Mouse (Mus musculus) embryonic facial prominence, embryonic 11.5 days (tissue): ENCODE results near the gene Lck. TPM values are rescaled to one million over a fixed set of nuclear protein-coding genes. Genes with fewer than 3 reads are reported as not detected.
"Not testable (repeated sequence)": the region's sequence is repeated elsewhere in the genome, so short reads cannot be mapped to it uniquely, and the experiment has no call there.

ENCODE experiments used
- ATAC-seq: fragments of 200-750 bp; cut with Nextera tagmentation; replicated peaks from 2 replicates; pipeline ENCODE4 v1.8.0; 2017; ENCODE audit warnings: low read depth; ENCODE audit not compliant: insufficient number of reproducible peaks, low FRiP score, low TSS enrichment
- DNase-seq: peaks from one replicate; pipeline ENCODE4 v3.0.0-alpha.2; 2015; ENCODE audit warnings: low spot score
- H3K27ac ChIP-seq: fragments of 300-500 bp; sonication (generic); replicated peaks from 2 replicates; pipeline ENCODE4 v1.5.1; 2014; ENCODE audit warnings: mild to moderate bottlenecking, low read depth, low read length, control low read depth
- H3K27me3 ChIP-seq: fragments of 300-500 bp; sonication (generic); 2 replicates; pipeline ENCODE4 v1.6.1; 2014; ENCODE audit warnings: mild to moderate bottlenecking, low read length, moderate library complexity, mixed read lengths; ENCODE audit not compliant: control insufficient read depth, insufficient read depth
- H3K36me3 ChIP-seq: fragments of 300-500 bp; sonication (generic); replicated peaks from 2 replicates; pipeline ENCODE4 v1.6.1; 2014; ENCODE audit warnings: low read depth, mild to moderate bottlenecking, low read length, moderate library complexity, mixed read lengths; ENCODE audit not compliant: control insufficient read depth, insufficient read depth
- H3K4me1 ChIP-seq: fragments of 300-500 bp; sonication (generic); 2 replicates; pipeline ENCODE4 v1.6.1; 2014; ENCODE audit warnings: low read length, mixed read lengths; ENCODE audit not compliant: control insufficient read depth, insufficient read depth
- H3K4me2 ChIP-seq: fragments of 300-500 bp; sonication (generic); 2 replicates; pipeline ENCODE4 v1.6.1; 2014; ENCODE audit warnings: low read depth, mild to moderate bottlenecking, control low read depth, low read length, moderate library complexity
- H3K4me3 ChIP-seq: fragments of 300-500 bp; sonication (generic); 2 replicates; pipeline ENCODE4 v1.5.1; 2014; ENCODE audit warnings: low read depth, low read length, control low read depth
- H3K9ac ChIP-seq: fragments of 300-500 bp; sonication (generic); replicated peaks from 2 replicates; pipeline ENCODE4 v1.6.1; 2014; ENCODE audit warnings: mild to moderate bottlenecking, control low read depth, low read length
- H3K9me3 ChIP-seq: fragments of 300-500 bp; sonication (generic); replicated peaks from 2 replicates; pipeline ENCODE4 v1.6.1; 2016; ENCODE audit warnings: mild to moderate bottlenecking, low read length, inconsistent platforms, mixed read lengths; ENCODE audit not compliant: control insufficient read depth
- WGBS: fragments of 180-500 bp; shearing (Covaris S2); extraction: QIAGEN DNeasy Blood & Tissue Kit; methylation state at CpG from one replicate; pipeline ENCODE4 v1.1.7; 2014; 5-methylcytosine and 5-hydroxymethylcytosine counted together
- polyA plus RNA-seq: library from polyadenylated mRNA; unstranded; fragments of >200 nt; fragmentation: Nextera tagmentation; extraction: Ambion mirVana; gene quantifications from 2 replicates; pipeline ENCODE4 v1.2.1, GENCODE M21; 2014

Lck gene
- polyA plus RNA-seq, 1 experiment from 2014 or later = 11.3 TPM

DNA sequence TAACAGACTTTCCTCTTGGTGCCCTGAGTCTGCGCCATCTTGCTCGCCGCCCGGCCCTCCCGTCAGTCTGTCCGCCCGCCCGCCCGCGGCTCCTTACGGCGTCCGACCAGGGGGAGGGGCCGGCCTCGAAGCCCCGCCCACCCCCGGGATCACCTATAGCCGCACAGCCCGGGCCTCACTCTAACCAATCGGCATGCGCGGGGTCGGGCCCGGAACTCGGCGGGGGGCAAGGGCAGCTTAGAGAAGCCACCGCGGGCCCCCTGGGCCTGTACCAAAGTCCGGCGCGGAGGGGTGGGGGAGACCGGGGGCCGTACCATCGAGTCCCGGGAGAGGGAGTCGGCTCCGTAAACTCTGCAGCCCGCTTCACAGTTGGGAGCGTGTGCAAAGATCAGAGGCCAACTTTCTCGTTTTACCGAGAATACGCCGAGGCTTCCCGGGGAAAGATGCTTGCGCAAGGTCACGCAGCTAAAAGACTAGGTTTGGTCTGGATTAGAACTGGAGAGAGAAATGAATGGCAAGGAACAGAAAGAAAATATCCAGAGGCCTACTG, 30.8 kb downstream of the Lck start, which contains the start of gene Hdac1:
Gene Hdac1, minus strand, starts transcription at position 122 of the 550 bp plus-strand sequence.
- peak; percentile 98 for ATAC-seq
- Histone ChIP-seq H3K4me2 (peak within 1 kb of the TSS; percentile 60), H3K9ac (peak within 1 kb of the TSS; percentile 83), H3K27me3 (no peaks in the 10 kb centered on the region), H3K9me3 (no peaks in the 10 kb centered on the region), H3K4me1 (no peaks in the 10 kb centered on the region), H3K27ac (peak within 1 kb of the TSS; percentile 70), H3K4me3 (peak within 1 kb of the TSS; percentile 72), H3K36me3 (no peaks in the 10 kb centered on the region)
- DNase-seq = peak; percentile 99
- WGBS = under 1% methylated on average over 33 of the region's 46 CpGs

DNA sequence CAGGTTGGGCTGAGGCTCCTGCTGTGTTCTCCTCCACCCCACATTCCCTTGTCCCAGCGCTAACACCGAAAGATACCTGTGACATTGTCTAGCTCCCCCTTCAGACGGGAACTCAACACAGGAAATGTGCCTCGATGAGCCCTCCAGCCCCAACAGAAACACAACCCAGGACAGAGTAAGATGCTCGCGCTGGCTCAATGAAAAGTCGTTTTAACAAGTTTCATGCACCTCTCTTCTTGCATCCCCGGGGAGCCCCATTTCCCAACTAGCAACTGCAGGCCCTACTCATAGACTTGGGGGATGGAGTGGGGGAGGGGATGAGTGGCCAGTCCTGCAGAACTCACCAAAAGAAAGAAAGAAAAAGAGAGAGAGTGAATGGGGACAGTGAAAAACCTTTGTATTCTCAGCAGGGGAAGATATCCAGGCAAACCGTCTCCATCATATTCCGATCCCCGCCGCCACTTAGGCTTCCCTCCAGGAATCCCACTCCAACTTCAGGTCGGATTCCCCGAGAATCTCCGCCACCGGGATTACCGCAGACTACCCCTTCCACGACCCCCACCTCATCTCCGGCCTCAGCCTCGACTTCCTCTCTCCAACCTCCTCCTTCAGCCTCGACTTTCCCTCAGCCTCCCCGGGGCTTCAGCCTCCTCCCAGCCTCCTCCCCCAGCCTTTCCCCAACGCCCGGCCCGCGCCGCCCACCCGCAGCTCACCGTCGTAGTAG, 31.4 kb downstream of the Lck start:
- 0% methylated on average over 30 of the region's 30 CpGs for WGBS
- Histone ChIP-seq H3K4me1 (no peaks in the 10 kb centered on the region), H3K27ac (peak overlapping the region; percentile 66), H3K4me3 (peak overlapping the region; percentile 72), H3K4me2 (peak overlapping the region; percentile 60), H3K27me3 (no peaks in the 10 kb centered on the region), H3K36me3 (no peaks in the 10 kb centered on the region), H3K9me3 (no peaks in the 10 kb centered on the region), H3K9ac (peak overlapping the region; percentile 83)
- ATAC-seq (no peak), DNase-seq (peak; percentile 49)

DNA sequence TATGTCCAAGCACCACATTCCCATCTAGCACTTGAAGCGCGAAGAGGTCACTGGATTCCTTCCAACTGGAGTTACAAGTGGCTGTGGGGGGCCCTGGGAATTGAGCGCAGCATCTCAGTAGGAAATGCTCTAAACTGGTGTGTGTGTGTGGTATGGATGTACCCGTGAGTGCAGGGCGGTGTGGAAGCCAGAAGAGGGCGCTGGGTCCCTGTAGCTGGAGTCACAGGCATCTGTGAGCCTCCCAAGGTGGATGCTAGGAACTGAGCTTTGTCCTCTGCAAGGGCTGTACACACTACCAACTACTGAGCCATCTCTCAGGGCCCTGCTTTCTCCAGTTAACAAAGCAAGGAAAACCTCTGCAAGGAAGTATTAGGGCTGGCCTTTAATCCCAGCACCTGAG, 33.4 kb downstream of the Lck start:
- no peaks in the 10 kb centered on the region for H3K27me3 ChIP-seq
- H3K4me2 ChIP-seq = no peak overlapping the region
- no peaks in the 10 kb centered on the region for H3K9me3 ChIP-seq
- DNase-seq (no peak), ATAC-seq (no peak)
- no peak overlapping the region for H3K4me3 ChIP-seq
- WGBS = 91% methylated on average over 6 of the region's 6 CpGs
- no peak overlapping the region for H3K9ac ChIP-seq
- H3K27ac ChIP-seq = no peak overlapping the region
- no peaks in the 10 kb centered on the region for H3K4me1 ChIP-seq
- no peaks in the 10 kb centered on the region for H3K36me3 ChIP-seq

DNA sequence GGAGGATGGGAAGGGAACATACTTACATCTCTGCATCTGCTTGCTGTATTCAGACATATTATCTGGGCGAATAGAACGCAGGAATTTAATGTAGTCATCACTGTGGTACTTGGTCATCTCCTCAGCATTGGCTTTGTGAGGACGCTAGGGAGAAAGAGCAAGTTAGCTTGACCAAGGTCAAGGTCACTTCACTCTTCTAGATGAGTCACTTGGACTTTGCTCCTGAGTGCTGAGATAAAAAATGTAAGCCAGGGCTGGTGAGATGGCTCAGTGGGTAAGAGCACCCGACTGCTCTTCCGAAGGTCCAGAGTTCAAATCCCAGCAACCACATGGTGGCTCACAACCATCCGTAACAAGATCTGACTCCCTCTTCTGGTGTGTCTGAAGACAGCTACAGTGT, 44.5 kb downstream of the Lck start:
- WGBS = 94% methylated on average over 5 of the region's 6 CpGs
- not testable (repeated sequence) for H3K4me3 ChIP-seq, H3K27ac ChIP-seq, H3K9ac ChIP-seq, ATAC-seq, H3K9me3 ChIP-seq, H3K4me1 ChIP-seq, H3K36me3 ChIP-seq, H3K27me3 ChIP-seq, DNase-seq, H3K4me2 ChIP-seq

DNA sequence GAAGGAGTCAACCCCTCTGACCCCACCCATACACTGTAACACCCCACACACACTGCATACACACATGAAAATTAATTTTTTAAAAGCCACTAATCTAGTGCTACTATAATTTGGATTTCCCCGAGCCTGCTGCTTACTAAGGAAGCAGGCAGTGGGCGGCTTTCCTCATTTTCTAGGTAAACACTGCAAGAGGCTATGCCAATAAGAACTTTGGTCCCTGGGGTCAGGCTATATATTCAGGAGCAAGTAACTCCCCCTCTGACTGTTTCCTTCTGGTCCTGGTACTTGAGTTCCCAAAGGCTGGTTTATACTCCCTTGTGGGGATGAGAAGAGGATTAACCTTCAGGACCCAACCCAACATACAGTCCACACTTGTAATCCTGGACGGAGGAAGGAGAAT, 47.6 kb downstream of the Lck start:
- Histone ChIP-seq H3K36me3 (peaks cover 18% of the 10 kb centered on the region), H3K4me2 (no peak overlapping the region), H3K9me3 (no peaks in the 10 kb centered on the region), H3K4me3 (no peak overlapping the region), H3K27me3 (no peaks in the 10 kb centered on the region), H3K4me1 (no peaks in the 10 kb centered on the region), H3K9ac (no peak overlapping the region), H3K27ac (no peak overlapping the region)
- no peak for ATAC-seq
- DNase-seq = no peak
- 85% methylated on average over 3 of the region's 3 CpGs for WGBS

DNA sequence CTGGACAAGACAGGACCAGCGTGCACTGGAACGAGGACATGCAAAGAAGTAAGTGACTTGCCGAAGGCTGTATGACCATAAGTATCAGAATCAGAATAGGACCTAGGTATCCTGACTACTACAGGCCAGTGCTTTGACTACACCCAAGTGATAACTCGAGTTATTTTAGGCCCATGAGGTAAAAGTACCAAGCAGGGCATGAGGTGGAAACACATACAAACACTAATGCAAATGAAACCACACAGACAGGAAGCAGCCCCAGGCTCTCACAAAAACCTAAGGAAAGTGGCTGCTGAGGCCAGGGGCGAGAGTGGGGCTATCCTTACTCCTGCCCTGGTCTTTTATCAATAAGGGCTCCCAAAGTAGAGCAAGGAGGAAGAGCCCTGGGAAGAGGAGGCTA, 48.1 kb downstream of the Lck start:
- no peaks in the 10 kb centered on the region for H3K9me3 ChIP-seq
- WGBS = 87% methylated on average over 5 of the region's 5 CpGs
- DNase-seq = no peak
- H3K4me1 ChIP-seq = no peaks in the 10 kb centered on the region
- no peak for ATAC-seq
- H3K27me3 ChIP-seq = no peaks in the 10 kb centered on the region
- H3K4me2 ChIP-seq = no peak overlapping the region
- no peak overlapping the region for H3K9ac ChIP-seq
- H3K36me3 ChIP-seq = peaks cover 18% of the 10 kb centered on the region
- no peak overlapping the region for H3K4me3 ChIP-seq
- no peak overlapping the region for H3K27ac ChIP-seq

DNA sequence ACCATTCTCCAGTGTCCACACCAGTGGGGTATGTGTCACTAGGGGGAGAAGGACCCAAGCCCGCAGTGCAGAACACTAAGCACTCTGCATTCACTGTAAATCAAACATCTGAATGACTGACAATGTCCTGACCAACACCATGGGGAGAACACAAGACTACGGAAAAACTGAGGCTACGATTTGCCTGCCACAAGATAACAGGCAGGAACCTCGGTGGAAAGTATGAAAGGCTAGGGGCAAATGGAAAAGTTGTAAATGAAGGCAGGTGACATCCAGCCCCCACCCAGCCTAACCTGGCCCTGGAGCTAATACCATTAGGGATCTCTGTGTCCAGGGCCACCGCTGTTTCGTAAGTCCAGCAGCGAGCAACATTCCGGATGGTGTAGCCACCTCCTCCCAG, 54.9 kb downstream of the Lck start:
- Histone ChIP-seq H3K9ac (no peak overlapping the region), H3K36me3 (peaks cover 20% of the 10 kb centered on the region), H3K4me3 (no peak overlapping the region), H3K9me3 (no peaks in the 10 kb centered on the region), H3K4me1 (no peaks in the 10 kb centered on the region), H3K4me2 (no peak overlapping the region), H3K27ac (no peak overlapping the region), H3K27me3 (no peaks in the 10 kb centered on the region)
- whole genome bisulfite sequencing = 94% methylated on average over 8 of the region's 8 CpGs
- DNase-seq (no peak), ATAC-seq (no peak)

DNA sequence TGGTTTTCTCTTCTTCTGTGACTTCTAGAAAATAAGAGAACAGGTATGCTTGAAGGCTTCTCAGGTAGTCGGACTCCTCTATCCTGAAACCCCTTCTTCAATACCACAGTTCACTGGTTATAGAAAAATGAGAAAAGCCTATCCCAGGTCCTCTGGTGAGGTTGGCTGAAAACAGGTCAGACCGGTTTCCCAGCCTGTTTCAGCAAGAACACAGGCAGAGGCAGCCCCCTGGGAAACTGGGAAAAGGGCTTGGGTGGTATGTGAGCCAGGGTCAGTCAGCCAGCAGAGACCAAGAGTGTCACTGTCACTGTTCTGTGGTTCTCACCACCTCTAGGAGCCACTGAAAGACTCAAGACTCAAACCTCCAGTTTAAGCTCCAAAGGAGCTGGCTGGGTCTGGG, 56.5 kb downstream of the Lck start:
- peaks cover 14% of the 10 kb centered on the region for H3K36me3 ChIP-seq
- H3K4me3 ChIP-seq = no peak overlapping the region
- DNase-seq = peak; percentile 48
- no peaks in the 10 kb centered on the region; the same call in 1 of the 2 replicates for H3K4me1 ChIP-seq
- no peaks in the 10 kb centered on the region for H3K27me3 ChIP-seq
- WGBS = 46% methylated on average over 2 of the region's 2 CpGs
- ATAC-seq = no peak
- no peak overlapping the region; the same call in 1 of the 2 replicates for H3K27ac ChIP-seq
- no peak overlapping the region for H3K9ac ChIP-seq
- no peak overlapping the region for H3K4me2 ChIP-seq
- H3K9me3 ChIP-seq = no peaks in the 10 kb centered on the region
